Mouse (Mus musculus) thymus, postnatal 36 days (tissue): ENCODE measurements around the gene Zfp94.

Experiments
- DNase-seq, 2 experiments: peaks; one replicate each; pipeline ENCODE4 v3.0.0; 2022; ENCODE audit warnings: mixed read lengths in 2 of 2

The Zfp94 gene

GRCm38 (mm10) chr7:24271191-24271590 lies 45.3 kb downstream of the Zfp94 start:
- DNase-seq, result no peak

GRCm38 (mm10) chr7:24270288-24270672 lies 46.2 kb downstream of the Zfp94 start, which contains the start of gene Zfp93:
Gene Zfp93, plus strand, starts transcription at chr7:24270420.
- peak; percentile 67 to 78 for DNase-seq

- DNase-seq, result no peak
Measured at GRCm38 (mm10) chr7:24269667-24270287, 46.7 kb downstream of the Zfp94 start.

- DNase-seq, result no peak
Measured at GRCm38 (mm10) chr7:24269256-24269655, 47.2 kb downstream of the Zfp94 start.

DNA sequence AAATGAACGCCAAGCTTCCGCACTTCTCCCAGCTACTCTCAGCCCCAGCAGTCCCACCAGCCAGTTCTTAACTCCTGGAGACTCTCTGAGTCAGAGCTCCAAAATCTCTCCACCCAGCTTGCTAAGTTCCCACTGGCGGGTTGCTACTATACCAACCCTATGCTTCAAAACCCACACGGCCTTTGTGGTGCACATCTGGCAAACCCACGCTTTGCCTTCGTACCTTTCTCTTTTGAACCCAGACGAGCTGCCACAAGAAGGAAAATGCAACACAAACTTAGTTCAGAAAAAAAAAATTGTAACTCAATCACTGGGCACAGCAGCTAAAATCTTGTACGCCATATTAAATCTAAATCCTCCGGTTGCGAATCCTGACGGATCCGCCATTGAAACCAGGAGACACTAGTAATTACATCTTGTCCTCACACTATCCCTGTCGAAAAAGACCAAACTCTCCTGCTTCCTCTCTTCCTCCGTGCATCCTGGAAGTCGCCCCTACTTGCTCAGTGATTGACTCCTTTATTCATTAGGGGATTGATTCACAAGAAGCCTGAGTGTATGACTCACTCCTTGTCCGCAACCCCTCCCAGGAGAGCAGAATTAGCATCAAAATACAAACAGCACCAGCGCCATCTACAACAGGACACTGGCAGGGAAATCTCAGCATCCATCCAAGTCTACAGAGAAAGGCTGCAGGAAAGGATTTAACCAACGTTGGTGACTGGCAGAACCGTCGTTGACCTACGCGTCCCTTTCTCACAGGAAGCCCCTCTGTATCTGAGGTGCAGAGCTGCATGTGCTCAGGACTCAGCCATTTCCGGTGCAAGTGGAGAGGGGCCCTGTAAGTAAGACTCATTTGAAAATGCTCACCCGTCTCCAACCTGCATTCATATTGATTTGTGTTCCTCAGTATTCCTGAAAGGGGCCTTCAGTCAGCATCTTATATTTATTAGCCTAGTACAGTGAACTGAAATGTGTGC lies 48.0 kb downstream of the Zfp94 start:
- DNase-seq, result peak; percentile 21 to 46

DNA sequence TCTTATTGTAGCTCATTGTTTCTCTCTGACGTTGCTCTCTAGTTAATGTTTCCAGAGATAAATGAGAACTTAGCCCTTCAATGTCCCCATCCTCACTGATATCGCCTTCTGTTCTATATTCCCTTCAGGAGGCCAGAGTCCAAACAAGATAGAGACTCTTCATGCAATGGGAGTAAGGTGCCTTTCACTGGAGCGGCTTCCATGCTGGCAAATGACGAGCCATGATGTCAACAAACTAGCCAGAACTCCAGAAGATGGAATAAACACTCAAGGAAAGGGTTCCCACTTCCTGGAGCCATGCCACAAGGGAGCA lies 56.5 kb downstream of the Zfp94 start:
- no peak for DNase-seq

- no peak for DNase-seq
Measured at GRCm38 (mm10) chr7:24259306-24259999, 57.0 kb downstream of the Zfp94 start.

GRCm38 (mm10) chr7:24254633-24255474 lies 61.6 kb downstream of the Zfp94 start, which contains the start of gene Zfp108:
Gene Zfp108, plus strand, starts transcription at chr7:24254794.
- peak; percentile 41 to 50 for DNase-seq

GRCm38 (mm10) chr7:24253779-24254615 lies 62.5 kb downstream of the Zfp94 start:
- DNase-seq, result no peak
